Mouse (Mus musculus): ENCODE measurements around the gene Exo5.

Exo5 gene

GRCm38 (mm10) chr4:120905644-120906043 is 19.2 kb downstream of the Exo5 start:
- DNase-seq (ENCODE audit: low spot score in 2 of 2) = no peak

- DNase-seq (ENCODE audit: low spot score in 2 of 2) = no peak
Measured at GRCm38 (mm10) chr4:120904533-120904932, 20.3 kb downstream of the Exo5 start.

- no peak for DNase-seq (ENCODE audit: low spot score in 2 of 2)
Measured at GRCm38 (mm10) chr4:120895810-120896584, 28.8 kb downstream of the Exo5 start.

- DNase-seq (ENCODE audit: low spot score in 2 of 2) = no peak
Measured at GRCm38 (mm10) chr4:120895226-120895625, 29.6 kb downstream of the Exo5 start.

GRCm38 (mm10) chr4:120894584-120894983 is 30.2 kb downstream of the Exo5 start:
- DNase-seq (ENCODE audit: low spot score in 2 of 2) = no peak

- DNase-seq (ENCODE audit: low spot score in 2 of 2) = peak in 1 of 2 experiments; percentile 38
Measured at GRCm38 (mm10) chr4:120893656-120894401, 31.0 kb downstream of the Exo5 start.

- DNase-seq (ENCODE audit: low spot score in 2 of 2) = no peak
Measured at GRCm38 (mm10) chr4:120892516-120892915, 32.3 kb downstream of the Exo5 start.

- DNase-seq (ENCODE audit: low spot score in 2 of 2) = no peak
Measured at GRCm38 (mm10) chr4:120891960-120892359, 32.9 kb downstream of the Exo5 start.

- DNase-seq (ENCODE audit: low spot score in 2 of 2) = no peak
Measured at GRCm38 (mm10) chr4:120890754-120891440, 33.9 kb downstream of the Exo5 start.

- DNase-seq (ENCODE audit: low spot score in 2 of 2) = no peak
Measured at GRCm38 (mm10) chr4:120888884-120889283, 35.9 kb downstream of the Exo5 start.

- peak in 1 of 2 experiments; percentile 79 for DNase-seq (ENCODE audit: low spot score in 2 of 2)
Measured at GRCm38 (mm10) chr4:120887381-120888112, 37.3 kb downstream of the Exo5 start.

- DNase-seq (ENCODE audit: low spot score in 2 of 2) = no peak
Measured at GRCm38 (mm10) chr4:120886811-120887210, 38.0 kb downstream of the Exo5 start.

GRCm38 (mm10) chr4:120886131-120886530 is 38.7 kb downstream of the Exo5 start:
- no peak for DNase-seq (ENCODE audit: low spot score in 2 of 2)

GRCm38 (mm10) chr4:120885208-120886120 is 39.4 kb downstream of the Exo5 start:
- DNase-seq (ENCODE audit: low spot score in 2 of 2) = no peak

GRCm38 (mm10) chr4:120882002-120882625 is 42.7 kb downstream of the Exo5 start:
- peak in 1 of 2 experiments; percentile 53 for DNase-seq (ENCODE audit: low spot score in 2 of 2)

GRCm38 (mm10) chr4:120880731-120881432 is 43.9 kb downstream of the Exo5 start:
- no peak for DNase-seq (ENCODE audit: low spot score in 2 of 2)

- DNase-seq (ENCODE audit: low spot score in 2 of 2) = no peak
Measured at GRCm38 (mm10) chr4:120879386-120879785, 45.4 kb downstream of the Exo5 start.

GRCm38 (mm10) chr4:120878728-120879127 is 46.1 kb downstream of the Exo5 start:
- DNase-seq (ENCODE audit: low spot score in 2 of 2) = peak in 1 of 2 experiments; percentile 64

GRCm38 (mm10) chr4:120875961-120876360 is 48.9 kb downstream of the Exo5 start:
- no peak for DNase-seq (ENCODE audit: low spot score in 2 of 2)
